Mouse (Mus musculus) R1 (cell line): ENCODE results near the gene Mxd4.

Experiments used
- DNase-seq: peaks from one replicate; pipeline ENCODE4 v3.0.0-alpha.2; 2018; ENCODE audit warnings: low read depth, low spot score

Gene Mxd4

DNA sequence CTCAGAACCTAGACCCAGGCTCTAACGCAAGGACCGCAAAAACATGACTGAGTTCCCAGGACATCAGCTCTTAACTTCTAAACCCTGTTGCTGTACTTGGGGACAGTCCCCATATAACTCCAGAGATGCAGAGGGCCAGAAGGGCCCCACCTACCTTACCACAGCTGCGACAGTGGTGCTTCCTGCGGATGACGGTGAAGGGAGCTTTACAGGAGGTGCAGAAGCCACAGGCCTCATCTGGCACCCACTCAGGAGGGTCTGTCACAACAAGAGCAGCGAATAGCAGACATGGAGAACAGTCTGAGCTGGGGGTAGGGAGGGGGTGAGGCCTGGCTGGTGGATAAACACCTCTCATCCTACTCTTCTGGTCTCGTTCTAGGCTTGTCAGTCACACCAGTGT, 8.9 kb upstream of the Mxd4 start:
- DNase-seq, result no peak

DNA sequence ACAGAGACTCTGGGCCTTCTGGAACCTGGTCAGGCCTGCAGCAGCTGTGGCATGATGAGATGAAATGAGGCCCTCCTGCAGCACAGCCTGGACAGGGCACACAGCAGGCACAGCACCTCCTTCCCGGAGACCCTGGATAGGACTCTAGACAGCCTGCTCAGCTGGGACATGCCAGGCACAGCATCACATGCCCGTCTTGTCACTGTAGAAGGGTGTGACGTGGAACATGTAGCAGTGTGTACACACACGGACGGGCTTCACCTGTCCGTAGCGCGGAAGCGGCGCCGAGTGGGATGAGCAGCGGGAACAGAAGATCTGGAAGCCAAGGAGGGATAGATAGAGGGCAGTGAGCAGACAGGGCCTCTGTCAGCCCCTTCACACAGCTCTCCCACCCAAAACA, 8.3 kb upstream of the Mxd4 start:
- DNase-seq, result no peak

DNA sequence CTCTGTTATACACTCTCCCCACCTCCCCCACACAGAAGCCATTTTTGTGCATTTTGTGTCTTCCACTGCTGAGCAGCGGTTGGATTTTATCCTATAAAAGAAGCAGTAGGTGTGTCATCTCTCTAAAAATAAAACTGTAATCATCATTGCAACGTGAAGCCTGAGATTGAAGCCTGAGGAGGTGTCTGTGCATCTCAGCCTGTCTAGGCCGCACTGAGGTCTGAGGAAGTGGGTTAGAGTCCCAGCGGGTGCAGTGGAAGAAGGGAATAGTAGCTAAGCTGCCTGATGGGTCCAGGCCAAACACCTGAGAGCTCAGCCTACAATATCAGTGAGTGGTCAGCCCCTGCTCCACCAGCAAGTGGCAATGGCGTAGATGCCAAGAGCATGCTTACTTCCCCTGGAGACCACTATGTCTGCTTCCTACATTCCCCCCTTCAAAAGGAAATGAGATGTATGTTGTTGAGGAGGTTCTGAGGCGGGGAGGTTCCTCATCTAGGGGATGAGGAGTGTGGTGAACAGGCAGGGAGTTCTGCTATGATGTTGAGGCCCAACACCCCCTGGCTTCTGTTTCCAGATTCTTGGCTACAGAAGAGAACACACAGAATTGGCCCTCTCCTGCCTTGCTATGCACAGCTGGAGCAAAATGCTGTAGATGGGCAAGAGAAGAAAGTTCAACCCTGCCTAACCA, 7.6 kb upstream of the Mxd4 start:
- no peak for DNase-seq

DNA sequence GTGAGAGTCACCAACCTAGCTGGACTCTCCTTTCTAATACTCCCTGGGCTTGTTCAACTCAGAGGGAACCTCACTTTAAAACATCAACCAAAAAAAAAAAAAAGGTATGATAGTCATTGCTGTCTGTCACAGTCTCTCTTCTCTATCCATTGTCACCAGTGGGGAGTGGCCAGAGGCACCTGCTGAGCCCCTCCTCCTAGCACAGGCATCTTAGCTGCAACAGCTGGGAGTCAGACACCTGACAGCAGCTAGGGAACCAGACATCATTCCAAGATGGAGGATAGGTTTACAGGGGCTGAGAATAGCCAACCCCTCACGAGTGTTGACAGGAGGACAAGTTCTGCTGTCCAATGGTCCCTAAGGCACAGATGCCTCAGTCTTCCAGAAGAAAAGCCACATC, 6.9 kb upstream of the Mxd4 start:
- no peak for DNase-seq

DNA sequence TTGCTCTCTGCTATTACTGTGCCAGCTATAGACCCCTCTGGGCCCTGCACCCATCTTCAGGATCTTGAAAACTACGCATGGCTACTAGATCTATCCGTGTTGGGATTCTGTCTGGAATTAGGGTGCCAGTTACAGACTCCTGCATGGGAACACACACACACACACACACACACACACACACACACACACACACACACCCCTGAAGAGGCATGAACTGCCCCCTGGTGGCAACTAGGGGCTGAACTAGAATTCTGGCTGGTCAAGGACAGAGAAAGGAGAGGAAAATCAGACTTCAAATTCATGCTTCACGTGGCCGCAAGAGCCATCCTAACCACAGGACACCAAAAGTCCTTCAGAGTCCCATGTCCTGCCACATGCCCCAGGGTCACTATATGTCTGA, 4.3 kb upstream of the Mxd4 start:
- peak; percentile 20 for DNase-seq

DNA sequence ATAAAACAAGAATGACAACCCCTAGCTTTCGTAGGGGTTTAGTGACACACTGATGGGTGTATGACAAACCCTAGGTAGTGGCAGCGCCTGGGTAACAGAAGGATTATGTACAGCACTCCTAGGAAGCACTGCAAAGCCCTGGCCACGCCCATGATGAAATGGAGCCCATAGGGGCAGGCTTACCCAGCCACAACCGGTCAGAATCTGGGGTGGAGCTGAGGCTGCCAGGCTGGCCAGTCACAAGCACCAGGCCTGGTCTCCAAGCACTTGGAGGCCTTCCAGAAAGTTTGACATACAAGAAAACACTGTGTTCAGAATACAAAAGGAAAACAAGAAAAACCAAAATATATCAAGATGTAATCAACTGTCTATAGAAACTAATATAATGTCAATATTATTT, 3.5 kb upstream of the Mxd4 start:
- no peak for DNase-seq

DNA sequence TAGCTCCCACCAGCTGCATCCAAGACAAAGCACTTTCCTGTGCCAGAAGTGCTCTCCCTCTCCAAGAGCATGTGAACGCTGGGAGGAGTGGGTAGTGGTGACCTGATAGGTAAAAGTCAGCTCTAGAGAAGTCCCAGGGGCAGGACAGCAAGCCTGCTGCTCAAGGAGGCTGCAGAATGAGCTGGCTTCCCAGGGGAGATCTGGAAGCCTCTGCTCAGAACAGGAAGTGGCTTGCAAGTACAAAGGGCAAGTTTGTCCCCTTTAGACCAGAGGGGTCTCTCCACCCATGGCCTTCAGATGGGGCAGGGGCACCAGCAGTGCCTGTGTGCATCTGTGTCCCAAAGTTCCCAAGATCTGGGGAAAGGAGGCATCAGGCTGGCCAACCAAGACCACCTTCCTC, 2.0 kb upstream of the Mxd4 start:
- no peak for DNase-seq

DNA sequence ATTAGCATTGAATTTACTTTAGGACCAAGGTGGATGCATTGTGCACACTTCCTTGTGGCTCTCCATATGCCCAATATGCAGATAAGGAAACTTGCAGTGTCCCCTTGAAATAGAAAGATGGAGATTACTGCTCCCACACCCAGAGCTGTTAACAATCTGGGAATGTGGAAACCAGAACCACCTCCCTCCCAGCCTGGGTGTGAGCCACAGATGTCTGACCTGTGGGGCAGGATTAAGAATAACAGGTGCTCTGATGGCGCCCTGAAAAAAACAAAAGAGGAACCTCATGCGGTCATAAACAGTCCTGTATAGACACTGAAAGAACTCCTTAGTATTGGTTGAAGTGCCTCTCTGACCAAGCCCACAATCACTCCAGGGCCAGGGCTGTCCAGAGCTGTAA, 1.3 kb upstream of the Mxd4 start:
- no peak for DNase-seq

DNA sequence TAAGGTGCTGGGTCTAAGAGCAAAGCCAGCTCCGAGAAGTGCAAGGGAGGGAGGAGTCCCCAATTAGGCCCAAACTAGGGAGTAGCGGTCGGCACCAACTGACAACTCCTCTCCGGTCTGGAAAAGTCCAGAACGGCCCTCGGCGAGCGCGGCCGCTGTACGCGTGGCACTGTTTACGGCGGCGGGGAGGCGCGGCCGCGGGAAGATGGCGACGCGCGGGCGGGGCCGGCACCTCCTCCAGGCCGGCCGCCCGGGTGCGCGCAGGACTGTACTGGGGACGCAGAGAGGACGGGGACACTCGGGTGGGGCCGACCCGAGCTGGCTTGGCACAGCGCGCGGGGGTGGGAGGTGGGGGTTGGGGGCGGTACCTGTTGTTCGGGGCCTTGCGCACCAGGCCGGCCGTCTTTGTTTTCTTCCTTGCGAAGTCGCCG, 544 bp downstream of the Mxd4 start:
- peak; percentile 44 for DNase-seq

DNA sequence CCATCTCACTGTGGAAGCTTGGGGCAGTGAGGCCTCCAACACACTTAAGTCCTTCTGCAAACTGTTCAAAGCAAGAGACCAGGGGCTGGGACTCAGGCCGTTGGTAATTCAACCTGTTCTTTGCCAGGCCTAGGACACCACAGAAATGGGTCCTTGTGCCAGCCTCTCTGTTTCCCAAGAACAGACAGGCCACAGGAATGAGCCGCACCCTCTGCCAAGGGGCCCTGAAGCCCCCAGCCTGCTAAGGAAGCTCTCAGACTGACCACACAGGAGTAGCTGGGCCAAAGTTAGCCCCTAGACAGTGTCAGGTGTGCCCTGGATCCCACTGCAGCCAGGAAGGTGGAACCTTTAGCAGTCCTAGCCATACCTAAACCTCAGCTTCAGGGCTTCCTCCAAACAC, 1.1 kb downstream of the Mxd4 start:
- DNase-seq, result no peak

DNA sequence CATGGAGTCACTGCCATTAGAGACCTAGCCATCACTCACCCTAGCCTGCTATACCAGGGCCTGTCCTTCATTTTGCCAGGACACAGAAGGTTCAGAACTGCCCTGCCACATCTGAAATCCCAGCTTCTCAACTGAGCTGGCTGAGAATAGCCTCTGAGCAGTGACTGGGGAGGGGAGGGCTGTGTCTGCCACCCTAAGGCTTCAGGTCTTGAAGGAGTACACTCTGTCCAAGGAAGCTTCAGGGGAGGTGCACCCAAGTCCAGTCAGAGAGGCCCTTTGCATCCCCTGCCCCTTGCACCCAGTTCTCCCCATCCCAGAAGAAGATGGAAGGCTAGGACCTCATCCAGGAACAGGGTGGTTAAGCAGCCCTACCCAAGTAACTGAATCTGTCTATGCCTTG, 1.7 kb downstream of the Mxd4 start:
- no peak for DNase-seq

DNA sequence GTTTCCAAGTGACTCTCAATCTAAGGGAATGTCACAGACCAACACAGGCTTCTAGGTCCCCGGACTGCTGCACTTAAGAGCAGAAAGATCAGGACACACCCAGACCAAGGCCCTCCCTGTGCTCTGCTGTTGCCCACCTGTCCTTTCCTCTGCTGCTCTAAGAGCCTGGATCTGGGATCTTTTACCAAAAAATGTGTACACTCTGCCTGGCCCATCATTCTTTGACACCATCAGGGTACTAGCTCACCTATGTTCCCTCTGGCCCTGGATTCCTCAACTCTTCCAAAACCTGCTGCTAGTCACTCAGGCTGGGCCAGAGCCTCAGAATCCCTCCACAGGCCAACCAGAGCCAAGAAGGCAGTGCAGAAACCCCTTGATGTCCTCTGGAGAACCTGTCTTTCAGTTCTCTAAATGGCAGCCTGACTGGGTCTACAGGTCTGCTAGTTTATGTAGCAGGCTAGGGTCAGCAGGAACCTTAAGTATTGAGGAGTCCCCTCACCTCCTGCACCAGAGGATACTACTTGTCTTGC, 2.4 kb downstream of the Mxd4 start:
- no peak for DNase-seq

DNA sequence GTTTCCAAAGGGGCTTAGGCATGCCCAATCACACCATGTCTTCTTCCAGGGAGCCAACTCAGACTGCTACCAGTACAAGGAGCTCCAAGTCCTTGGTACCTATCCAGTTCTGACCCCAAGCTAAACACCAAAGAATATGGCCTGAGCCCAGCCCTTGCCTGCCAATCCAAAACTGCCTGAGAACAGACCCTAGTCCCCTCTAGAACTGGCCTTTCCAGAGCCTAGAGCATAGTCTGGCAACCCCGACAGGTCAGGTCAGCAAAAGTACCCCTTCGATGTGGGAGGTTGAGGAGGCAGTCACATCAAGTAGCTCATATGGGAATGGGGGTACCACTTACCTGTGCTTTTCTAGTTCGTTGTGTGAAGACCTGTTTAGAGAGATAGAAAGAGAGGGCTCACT, 3.5 kb downstream of the Mxd4 start:
- no peak for DNase-seq

DNA sequence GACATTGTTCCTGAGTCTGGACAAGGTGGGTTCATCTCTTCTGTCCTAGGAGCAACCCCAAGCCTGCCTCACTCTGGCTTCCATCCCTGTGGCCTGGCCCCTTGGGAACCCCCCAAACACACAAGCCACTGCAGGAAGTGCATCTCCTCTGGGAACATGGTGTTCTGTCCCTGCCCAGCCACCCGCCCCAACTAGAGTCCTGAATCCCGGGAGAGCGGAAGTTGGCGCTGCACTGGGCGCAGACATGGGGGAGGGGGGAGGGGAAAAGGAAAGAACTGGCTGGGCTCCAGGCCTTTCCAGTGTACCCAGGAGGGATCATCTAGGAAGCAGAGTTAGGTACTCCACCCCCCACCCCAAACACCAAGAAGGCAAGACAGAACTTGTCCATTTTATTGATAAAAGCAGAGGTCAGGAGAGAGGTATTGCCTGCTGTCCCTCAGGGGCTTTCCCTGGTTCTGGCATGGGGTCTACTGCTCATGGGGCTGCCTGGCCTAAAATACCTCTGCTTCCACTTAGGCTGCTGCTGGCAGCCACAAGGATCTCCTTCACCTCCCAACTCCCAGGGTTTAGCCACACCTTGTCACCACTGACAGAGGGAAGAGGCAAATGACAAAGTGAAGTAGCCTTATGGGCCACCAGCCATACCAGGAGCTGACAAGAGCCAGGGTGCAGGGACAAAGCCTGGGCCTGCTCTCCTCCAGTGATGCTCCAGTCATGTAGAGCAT, 4.2 kb downstream of the Mxd4 start:
- DNase-seq, result no peak

DNA sequence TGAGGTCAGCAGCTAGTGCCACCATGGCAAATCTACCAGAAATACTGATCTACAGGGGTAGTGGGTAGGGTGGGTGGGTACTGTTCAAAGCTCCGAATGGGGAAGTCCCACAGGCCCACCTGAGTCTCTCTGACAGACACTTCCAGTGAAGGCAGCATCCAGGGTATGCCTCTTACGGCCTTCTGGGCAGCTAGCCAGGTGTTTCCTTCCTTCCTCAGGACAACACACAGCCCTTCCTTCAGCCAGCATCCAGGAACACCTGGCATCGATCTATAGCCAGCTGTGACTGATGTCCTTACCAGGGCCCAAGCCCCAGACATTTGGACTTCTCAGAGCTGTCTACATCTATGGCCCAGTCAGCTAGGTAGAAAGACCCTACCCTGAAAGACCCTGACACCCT, 5.0 kb downstream of the Mxd4 start:
- no peak for DNase-seq

DNA sequence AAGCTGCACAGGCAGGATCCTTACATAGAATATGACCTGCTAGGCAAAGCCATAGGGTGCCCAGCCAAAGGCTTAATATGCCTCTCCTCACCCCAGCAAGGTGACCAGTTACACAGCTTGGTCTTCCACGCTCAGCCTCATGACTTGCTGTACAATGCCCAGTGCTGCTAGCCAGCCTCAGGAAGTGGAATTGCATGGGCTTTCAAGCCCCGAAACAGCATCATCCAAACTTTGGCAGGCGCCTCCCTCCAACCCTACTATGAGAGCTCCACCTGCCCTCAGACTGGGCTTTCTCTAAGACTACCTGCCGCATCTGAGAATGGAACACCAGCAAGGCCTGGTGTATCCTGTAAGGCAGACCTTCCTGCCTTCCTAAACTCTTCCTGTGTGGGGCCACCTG, 9.7 kb downstream of the Mxd4 start:
- DNase-seq, result no peak

DNA sequence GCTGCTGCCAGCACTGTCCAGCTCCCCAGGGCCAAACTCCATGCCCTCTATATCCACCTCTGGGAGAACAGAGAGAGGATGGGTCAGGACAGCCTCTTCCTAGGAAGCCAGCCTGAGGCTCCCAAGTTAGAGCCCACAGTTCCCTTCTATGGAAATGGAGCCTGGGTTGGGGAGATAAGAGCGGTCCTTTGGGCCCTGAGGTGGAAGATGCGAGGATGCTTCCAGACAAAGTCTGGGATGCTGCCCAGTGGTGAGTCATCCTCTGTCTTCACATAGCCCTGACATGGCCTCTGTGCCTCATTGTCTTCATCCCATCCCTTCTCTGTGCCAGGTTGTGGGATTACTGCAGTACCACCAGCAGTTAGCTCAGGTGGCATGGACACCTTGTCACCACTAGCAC, 10.4 kb downstream of the Mxd4 start:
- no peak for DNase-seq

DNA sequence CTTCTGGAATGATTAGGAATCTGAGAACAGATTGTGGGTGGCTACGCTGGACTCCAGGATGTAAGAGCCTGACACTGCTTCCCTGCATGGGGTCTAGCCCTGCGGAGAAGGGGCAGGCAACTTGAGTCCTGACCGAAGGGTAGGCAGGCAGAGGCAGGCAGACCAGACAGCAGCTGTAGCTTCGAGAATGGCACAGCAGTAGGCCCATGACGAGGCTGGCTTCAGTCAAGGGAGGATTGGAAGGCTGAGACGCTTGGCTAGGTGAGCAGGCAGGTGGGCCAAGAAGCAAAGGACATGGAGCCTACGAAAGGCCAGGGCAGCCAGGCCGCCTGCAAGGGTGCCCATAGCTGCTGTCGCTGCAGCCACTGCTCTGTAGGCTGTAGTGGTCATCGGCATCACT, 10.8 kb downstream of the Mxd4 start:
- no peak for DNase-seq

DNA sequence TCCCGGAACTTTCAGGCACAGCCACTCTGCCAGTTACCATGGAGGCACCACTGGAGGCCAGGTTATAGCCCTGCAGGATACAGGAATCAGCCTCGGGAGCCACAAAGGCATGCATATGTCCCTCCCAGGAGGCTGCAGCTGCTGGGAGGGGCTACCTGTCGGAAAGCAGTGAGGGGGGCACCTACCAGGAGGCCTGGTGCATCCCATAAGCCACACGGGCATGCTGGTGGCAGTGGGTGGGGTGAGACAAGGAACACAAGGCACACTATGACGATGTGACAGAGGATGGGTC, 12.2 kb downstream of the Mxd4 start:
- DNase-seq, result peak; percentile 78

DNA sequence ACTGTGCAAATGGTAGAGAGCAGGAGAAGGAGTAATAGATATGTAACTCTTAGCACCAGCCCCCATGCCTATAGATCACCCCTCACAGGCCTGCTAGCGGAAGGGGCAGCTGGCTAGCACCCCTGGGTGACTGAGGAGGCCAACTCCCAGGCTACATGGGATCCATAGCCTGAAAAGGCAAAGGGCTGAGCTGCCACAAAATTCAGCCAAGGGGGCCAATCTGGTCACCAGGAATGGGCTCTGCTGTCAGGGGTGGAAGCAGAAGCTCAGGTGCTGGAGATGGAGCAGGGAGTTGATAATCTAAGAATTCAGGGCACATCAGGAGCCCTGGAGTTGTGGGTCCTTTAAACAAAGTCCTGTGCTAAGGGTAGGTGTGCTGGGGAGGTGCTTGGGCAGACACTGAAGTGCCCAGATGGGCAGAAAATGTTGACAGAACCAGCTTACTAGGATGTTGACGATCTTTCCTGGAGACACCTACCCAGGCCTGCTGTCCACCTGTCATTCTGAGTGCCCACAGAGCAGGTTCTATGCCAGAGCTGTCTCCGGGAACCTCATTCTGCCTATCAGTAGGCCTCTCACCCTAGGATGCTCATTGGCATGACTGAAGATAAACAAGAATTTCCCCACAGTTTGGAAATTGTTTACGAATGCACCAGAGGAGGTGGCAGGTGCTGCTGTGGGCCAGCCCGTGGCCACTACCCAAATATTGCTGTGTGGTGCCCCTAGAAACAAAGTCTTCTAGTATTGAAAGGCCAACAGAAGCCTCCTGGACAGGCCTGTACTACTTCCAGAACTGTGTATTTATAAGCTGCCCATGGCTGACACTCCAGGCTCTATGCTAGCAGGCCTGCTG, 12.7 kb downstream of the Mxd4 start:
- DNase-seq, result no peak

DNA sequence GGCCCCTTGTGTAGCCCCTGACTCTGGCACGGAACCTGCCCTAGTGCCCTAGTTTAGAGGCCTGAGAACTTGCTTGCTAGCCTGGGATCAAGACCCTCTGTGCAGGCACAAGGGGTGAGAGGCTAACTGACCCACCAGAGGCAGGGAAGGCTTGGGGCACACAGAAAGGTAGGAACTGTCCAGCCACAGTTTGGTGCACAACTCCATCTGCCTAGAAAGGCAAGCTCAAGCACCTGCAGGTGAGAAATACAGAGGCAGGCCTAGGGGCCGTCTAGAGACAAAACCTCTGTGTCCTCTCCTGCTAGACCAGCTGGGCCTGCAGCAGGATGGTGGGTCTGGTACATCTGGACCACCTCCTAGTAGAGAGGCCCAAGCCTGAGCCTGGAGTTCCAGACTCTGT, 13.5 kb downstream of the Mxd4 start:
- DNase-seq, result no peak

DNA sequence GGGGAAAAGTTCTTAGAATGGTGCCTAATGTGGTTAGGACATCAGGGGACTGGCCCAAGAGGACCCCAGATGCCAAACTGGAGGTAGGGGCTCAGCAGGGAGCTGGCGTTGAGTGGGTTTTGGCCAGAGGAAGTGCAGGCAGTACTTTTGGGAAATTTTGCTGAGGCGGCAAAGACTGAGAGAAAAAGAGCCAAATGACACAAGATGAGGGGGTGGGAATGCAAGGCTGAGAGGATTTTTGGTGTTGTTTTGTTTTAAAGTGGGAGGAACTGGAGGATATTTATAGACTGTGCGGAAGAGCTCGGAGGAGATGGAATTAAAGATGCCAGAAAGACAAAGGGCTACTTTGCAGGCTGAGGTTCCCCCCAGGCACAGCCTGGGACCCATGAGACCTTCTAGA, 16.8 kb downstream of the Mxd4 start:
- no peak for DNase-seq

DNA sequence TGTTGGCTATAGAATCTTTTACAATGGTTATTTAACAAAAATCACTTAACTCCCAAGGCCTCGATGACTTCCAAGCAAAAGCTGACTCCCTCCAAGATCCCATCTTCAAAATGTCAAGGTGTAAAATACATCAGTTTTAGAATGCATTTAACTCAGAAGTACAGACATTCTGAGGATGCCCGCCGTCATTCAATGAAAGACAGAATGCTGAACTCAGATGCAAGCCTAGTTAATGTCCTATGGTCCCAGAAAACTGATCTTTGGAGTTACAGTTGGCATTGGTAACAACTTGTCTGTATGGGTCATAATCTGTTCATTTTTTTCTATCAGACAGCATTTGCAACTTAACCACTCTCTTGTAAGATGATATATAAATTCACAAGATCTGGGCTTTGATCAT, 17.6 kb downstream of the Mxd4 start:
- DNase-seq, result no peak
